Mouse (Mus musculus) kidney, postnatal 0 days (tissue): ENCODE results near the gene Pign. TPM values are rescaled to one million over a fixed set of nuclear protein-coding genes. Genes with fewer than 3 reads are reported as not detected.

Experiments used
- ATAC-seq: fragments of 200-750 bp; cut with Nextera tagmentation; replicated peaks from 2 replicates; pipeline ENCODE4 v1.8.0; 2017; ENCODE audit warnings: low read depth, moderate number of reproducible peaks, moderate TSS enrichment, moderate library complexity; ENCODE audit not compliant: low FRiP score
- DNase-seq: peaks from one replicate; pipeline ENCODE4 v3.0.0-alpha.2; 2016; ENCODE audit warnings: low spot score
- H3K27ac ChIP-seq: fragments of 300-500 bp; sonication (generic); 2 replicates; pipeline ENCODE4 v1.5.1; 2014; ENCODE audit warnings: mild to moderate bottlenecking
- H3K27me3 ChIP-seq: fragments of 300-500 bp; sonication (generic); 2 replicates; pipeline ENCODE4 v1.6.1; 2014; ENCODE audit warnings: low read length, mixed read lengths; ENCODE audit not compliant: insufficient read depth
- H3K36me3 ChIP-seq: fragments of 300-500 bp; sonication (generic); 2 replicates; pipeline ENCODE4 v1.6.1; 2014; ENCODE audit warnings: low read length, mixed read lengths; ENCODE audit not compliant: insufficient read depth
- H3K4me1 ChIP-seq: fragments of 300-500 bp; sonication (generic); replicated peaks from 2 replicates; pipeline ENCODE4 v1.6.1; 2014; ENCODE audit warnings: antibody characterized with exemption, low read length, mixed read lengths; ENCODE audit not compliant: insufficient read depth
- H3K4me2 ChIP-seq: fragments of 300-500 bp; sonication (generic); 2 replicates; pipeline ENCODE4 v1.6.1; 2014; ENCODE audit warnings: mild to moderate bottlenecking, low read length, moderate library complexity, mixed read lengths
- H3K4me3 ChIP-seq: fragments of 300-500 bp; sonication (generic); replicated peaks from 2 replicates; pipeline ENCODE4 v1.5.1; 2014; ENCODE audit warnings: low read depth, low read length
- H3K9ac ChIP-seq: fragments of 300-500 bp; sonication (generic); 2 replicates; pipeline ENCODE4 v1.6.1; 2014; ENCODE audit warnings: low read depth, low read length
- H3K9me3 ChIP-seq: fragments of 300-500 bp; sonication (generic); replicated peaks from 2 replicates; pipeline ENCODE4 v1.6.1; 2016; ENCODE audit warnings: low read length, inconsistent platforms, mixed read lengths
- CTCF ChIP-seq: IDR thresholded peaks from 2 replicates; pipeline ENCODE4 v1.5.1; 2016; ENCODE audit warnings: antibody characterized with exemption, low read depth, mild to moderate bottlenecking, moderate library complexity
- WGBS: fragments of 180-500 bp; shearing (Covaris S2); extraction: QIAGEN DNeasy Blood & Tissue Kit; methylation state at CpG from one replicate; pipeline ENCODE4 v1.1.7; 2014; 5-methylcytosine and 5-hydroxymethylcytosine counted together
- polyA plus RNA-seq: library from polyadenylated mRNA; unstranded; fragments of >200 nt; fragmentation: Nextera tagmentation; extraction: Ambion mirVana; gene quantifications from 2 replicates; pipeline ENCODE4 v1.2.1, GENCODE M21; 2015

Gene Pign
- polyA plus RNA-seq, 1 experiment from 2014 or later, result 9.6 TPM

GRCm38 (mm10) chr1:105582800-105583199 is 80.7 kb downstream of the Pign start:
- H3K4me3 ChIP-seq, result no peak overlapping the region
- no peaks in the 10 kb centered on the region for H3K9me3 ChIP-seq
- no peak overlapping the region for H3K27ac ChIP-seq
- no peak overlapping the region for H3K9ac ChIP-seq
- no peaks in the 10 kb centered on the region for H3K4me1 ChIP-seq
- H3K36me3 ChIP-seq, result no peaks in the 10 kb centered on the region
- no peak for DNase-seq
- no peak for ATAC-seq
- no peak for TF ChIP-seq CTCF
- H3K4me2 ChIP-seq, result no peak overlapping the region
- WGBS, result 95% methylated on average over 1 of the region's 1 CpGs
- no peaks in the 10 kb centered on the region for H3K27me3 ChIP-seq

DNA sequence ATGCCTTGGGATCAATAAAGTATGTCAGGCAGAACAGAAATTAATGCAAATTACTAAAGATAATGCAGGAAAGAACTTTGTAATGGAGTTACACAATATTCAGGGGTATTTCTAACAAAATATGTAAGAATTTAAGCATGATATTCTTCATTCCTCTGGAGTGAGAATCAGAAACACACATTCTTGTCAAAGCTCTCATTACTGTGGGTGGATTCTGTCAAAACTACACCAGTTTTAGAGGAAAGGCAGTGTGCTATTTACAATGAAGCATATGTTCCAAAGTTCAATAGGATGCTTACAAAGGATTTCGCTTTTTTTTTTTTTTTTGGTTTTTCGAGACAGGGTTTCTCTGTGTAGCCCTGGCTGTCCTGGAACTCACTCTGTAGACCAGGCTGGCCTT is 82.6 kb downstream of the Pign start:
- ATAC-seq (no peak), DNase-seq (no peak)
- Histone ChIP-seq H3K4me2 (no peak overlapping the region), H3K4me3 (no peak overlapping the region), H3K4me1 (no peaks in the 10 kb centered on the region), H3K9me3 (no peaks in the 10 kb centered on the region), H3K36me3 (no peaks in the 10 kb centered on the region), H3K9ac (no peak overlapping the region), H3K27me3 (no peaks in the 10 kb centered on the region), H3K27ac (no peak overlapping the region)
- 93% methylated on average over 2 of the region's 2 CpGs for WGBS
- no peak for TF ChIP-seq CTCF

DNA sequence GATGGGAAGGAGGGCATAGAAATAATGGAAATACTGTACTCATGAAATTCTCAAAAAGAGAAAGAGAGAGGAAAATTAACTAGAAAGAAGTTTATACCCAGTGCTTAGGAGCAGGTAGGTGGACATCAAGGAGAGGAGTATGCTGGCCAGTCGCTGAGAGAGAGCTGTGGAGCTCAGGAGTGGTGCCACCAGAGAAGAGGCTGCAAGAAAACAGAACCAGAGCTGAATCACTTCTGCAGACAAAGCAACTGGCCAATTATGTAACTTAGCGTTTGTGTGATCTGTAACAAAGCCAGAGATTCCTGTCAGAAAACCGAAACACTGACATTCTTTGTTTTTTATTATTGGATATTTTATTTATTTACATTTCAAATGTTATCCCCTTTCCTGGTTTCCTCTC is 97.4 kb downstream of the Pign start:
- Histone ChIP-seq H3K27ac (no peak overlapping the region), H3K36me3 (0 out of 2 replicates have a peak, but pooled peaks cover 3% of the 10 kb centered on the region), H3K9ac (no peak overlapping the region), H3K4me2 (no peak overlapping the region), H3K27me3 (no peaks in the 10 kb centered on the region), H3K9me3 (no peaks in the 10 kb centered on the region), H3K4me1 (no peaks in the 10 kb centered on the region), H3K4me3 (no peak overlapping the region)
- ATAC-seq (no peak), DNase-seq (no peak)
- WGBS, result 90% methylated on average over 3 of the region's 3 CpGs
- TF ChIP-seq CTCF, result no peak

- 98% methylated on average over 1 of the region's 1 CpGs for WGBS
- TF ChIP-seq CTCF, result no peak
- Histone ChIP-seq H3K4me3 (no peak overlapping the region), H3K27ac (no peak overlapping the region), H3K4me2 (no peak overlapping the region), H3K27me3 (no peaks in the 10 kb centered on the region), H3K9me3 (no peaks in the 10 kb centered on the region), H3K36me3 (0 out of 2 replicates have a peak, but pooled peaks cover 3% of the 10 kb centered on the region), H3K9ac (no peak overlapping the region), H3K4me1 (no peaks in the 10 kb centered on the region)
- DNase-seq (no peak), ATAC-seq (no peak)
Observed at GRCm38 (mm10) chr1:105564289-105564688, 99.2 kb downstream of the Pign start.

GRCm38 (mm10) chr1:105563821-105564220 is 99.7 kb downstream of the Pign start:
- TF ChIP-seq CTCF, result peak; percentile 36; the same call in 1 of the 2 replicates
- 87% methylated on average over 2 of the region's 2 CpGs for WGBS
- H3K4me3 ChIP-seq, result no peak overlapping the region

GRCm38 (mm10) chr1:105556078-105556477 is 107.4 kb downstream of the Pign start:
- H3K4me1 ChIP-seq, result no peaks in the 10 kb centered on the region
- no peak for ATAC-seq
- no peak overlapping the region for H3K9ac ChIP-seq
- no peaks in the 10 kb centered on the region for H3K36me3 ChIP-seq
- no peak overlapping the region for H3K4me2 ChIP-seq
- no peak overlapping the region for H3K4me3 ChIP-seq
- no peak for DNase-seq
- TF ChIP-seq CTCF, result no peak
- no peak overlapping the region for H3K27ac ChIP-seq
- no peaks in the 10 kb centered on the region for H3K27me3 ChIP-seq
- no peaks in the 10 kb centered on the region for H3K9me3 ChIP-seq

More at GRCm38 (mm10) chr1:105563821-105564220, 99.7 kb downstream of the Pign start:
- H3K27ac ChIP-seq, result no peak overlapping the region
- H3K4me2 ChIP-seq, result no peak overlapping the region
- H3K9ac ChIP-seq, result no peak overlapping the region
- H3K36me3 ChIP-seq, result 0 out of 2 replicates have a peak, but pooled peaks cover 3% of the 10 kb centered on the region
- DNase-seq, result no peak
- H3K9me3 ChIP-seq, result no peaks in the 10 kb centered on the region
- no peaks in the 10 kb centered on the region for H3K4me1 ChIP-seq
- no peaks in the 10 kb centered on the region for H3K27me3 ChIP-seq
- no peak for ATAC-seq

- no peak for TF ChIP-seq CTCF
- no peak overlapping the region for H3K4me2 ChIP-seq
- no peaks in the 10 kb centered on the region for H3K27me3 ChIP-seq
- no peak overlapping the region for H3K27ac ChIP-seq
- ATAC-seq (no peak), DNase-seq (no peak)
- H3K4me1 ChIP-seq, result no peaks in the 10 kb centered on the region
- no peaks in the 10 kb centered on the region for H3K9me3 ChIP-seq
- 16% methylated on average over 1 of the region's 1 CpGs for whole genome bisulfite sequencing
- H3K9ac ChIP-seq, result no peak overlapping the region
- H3K4me3 ChIP-seq, result no peak overlapping the region
- H3K36me3 ChIP-seq, result no peaks in the 10 kb centered on the region
Observed at GRCm38 (mm10) chr1:105555192-105555718, 108.2 kb downstream of the Pign start.
